Mouse (Mus musculus) liver, adult 2 months (tissue): ENCODE measurements at regions not wholly inside any gene's neighbourhood (a gene's known extent, or its start where the extent isn't known, plus 50 kb on each side); places are given as distances from the start of the nearest gene placed in this dataset.
A peak's percentile ranks its signal among the peaks of the same experiment; 100 is the strongest.

Experiments
- DNase-seq: peaks from one replicate; pipeline ENCODE4 v3.0.0-alpha.2; 2011; ENCODE audit warnings: low read depth, low spot score; ENCODE audit errors: extremely low read depth
- H3K27ac ChIP-seq: fragments of 200-500 bp; replicated peaks from 2 replicates; pipeline ENCODE4 v1.5.1; 2012; ENCODE audit warnings: low read depth, mild to moderate bottlenecking, control low read depth, inconsistent platforms, low read length; ENCODE audit not compliant: insufficient read depth
- H3K27me3 ChIP-seq: fragments of 200-500 bp; 2 replicates; pipeline ENCODE4 v1.6.1; 2012; ENCODE audit warnings: mild to moderate bottlenecking, moderate library complexity, low read length, inconsistent platforms; ENCODE audit not compliant: control insufficient read depth, insufficient read depth
- H3K36me3 ChIP-seq: fragments of 200-500 bp; 2 replicates; pipeline ENCODE4 v1.6.1; 2012; ENCODE audit warnings: low read length, inconsistent platforms; ENCODE audit not compliant: control insufficient read depth, insufficient read depth
- H3K4me1 ChIP-seq: fragments of 200-500 bp; 2 replicates; pipeline ENCODE4 v1.6.1; 2011; ENCODE audit warnings: low read length; ENCODE audit not compliant: control insufficient read depth, insufficient read depth
- H3K4me3 ChIP-seq: fragments of 200-500 bp; 2 replicates; pipeline ENCODE4 v1.5.1; 2011; ENCODE audit warnings: low read depth, mild to moderate bottlenecking, control low read depth, low read length, moderate library complexity; ENCODE audit not compliant: insufficient read depth
- H3K79me2 ChIP-seq: fragments of 200-500 bp; 2 replicates; pipeline ENCODE4 v1.6.1; 2012; ENCODE audit warnings: inconsistent platforms, mild to moderate bottlenecking, low read length, moderate library complexity; ENCODE audit not compliant: control insufficient read depth, insufficient read depth
- H3K9ac ChIP-seq: fragments of 200-500 bp; 2 replicates; pipeline ENCODE4 v1.6.1; 2012; ENCODE audit warnings: low read depth, mild to moderate bottlenecking, control low read depth, inconsistent platforms, low read length
- CTCF ChIP-seq: fragments of 200-500 bp; IDR thresholded peaks from 2 replicates; pipeline ENCODE4 v1.5.1; 2011; ENCODE audit warnings: low read depth, low read length, control low read depth
- POLR2A ChIP-seq: fragments of 200-500 bp; IDR thresholded peaks from 2 replicates; pipeline ENCODE4 v1.6.1; 2011; ENCODE audit warnings: low read length, control low read depth; ENCODE audit not compliant: insufficient read depth; ENCODE audit errors: extremely low read depth
- WGBS: fragments of 180-500 bp; shearing (Covaris S2); methylation state at CpG from one replicate; pipeline ENCODE4 v1.1.7; 2018; 5-methylcytosine and 5-hydroxymethylcytosine counted together

DNA sequence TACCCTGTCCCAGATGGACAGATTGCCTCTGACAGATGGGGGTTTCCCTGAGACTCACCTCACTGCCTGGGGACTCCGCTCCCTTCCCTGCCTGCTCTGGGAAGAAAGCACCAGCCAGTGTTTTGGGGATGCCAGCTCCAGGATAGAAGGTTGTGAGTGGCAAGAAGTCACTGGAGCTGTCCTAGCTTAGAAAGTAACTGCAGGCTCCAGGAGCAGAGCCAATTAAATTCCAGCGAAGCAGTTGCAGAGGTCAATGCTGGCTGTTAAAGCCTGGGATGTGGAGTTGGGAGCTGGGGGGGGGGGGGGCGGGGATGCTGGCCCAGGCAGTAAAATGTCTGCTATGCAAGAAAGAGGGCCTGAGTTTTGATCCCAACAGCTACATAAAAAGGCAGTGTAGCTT lies 69.3 kb upstream of the Prdm11 start:
- Histone ChIP-seq H3K4me3 (no peak overlapping the region), H3K36me3 (no peaks in the 10 kb centered on the region), H3K4me1 (no peaks in the 10 kb centered on the region), H3K27me3 (peaks cover 4% of the 10 kb centered on the region; the same call in 1 of the 2 replicates), H3K27ac (no peak overlapping the region), H3K9ac (no peak overlapping the region), H3K79me2 (no peaks in the 10 kb centered on the region)
- no peak for TF ChIP-seq POLR2A
- TF ChIP-seq CTCF: no peak
- DNase-seq: peak; percentile 3
- WGBS: 71% methylated on average over 2 of the region's 3 CpGs

- H3K27ac ChIP-seq: no peak overlapping the region
- no peak overlapping the region for H3K4me3 ChIP-seq
- DNase-seq: no peak
- no peaks in the 10 kb centered on the region for H3K4me1 ChIP-seq
- 78% methylated on average over 7 of the region's 7 CpGs for WGBS
- H3K79me2 ChIP-seq: no peaks in the 10 kb centered on the region
- H3K36me3 ChIP-seq: no peaks in the 10 kb centered on the region
- TF ChIP-seq CTCF (no peak), POLR2A (no peak)
- H3K9ac ChIP-seq: no peak overlapping the region
- H3K27me3 ChIP-seq: peaks cover 4% of the 10 kb centered on the region; the same call in 1 of the 2 replicates
Measured at GRCm38 (mm10) chr2:93113929-93114328, 68.0 kb upstream of the Prdm11 start.

- no peak for TF ChIP-seq CTCF
- no peak for TF ChIP-seq POLR2A
- no peak overlapping the region for H3K9ac ChIP-seq
- 16% methylated on average over 7 of the region's 7 CpGs for WGBS
- H3K79me2 ChIP-seq: no peaks in the 10 kb centered on the region
- peaks cover 4% of the 10 kb centered on the region; the same call in 1 of the 2 replicates for H3K27me3 ChIP-seq
- H3K4me3 ChIP-seq: no peak overlapping the region
- no peak for DNase-seq
- H3K4me1 ChIP-seq: no peaks in the 10 kb centered on the region
- H3K36me3 ChIP-seq: no peaks in the 10 kb centered on the region
- no peak overlapping the region for H3K27ac ChIP-seq
Measured at GRCm38 (mm10) chr2:93112320-93112719, 66.4 kb upstream of the Prdm11 start.

- no peaks in the 10 kb centered on the region for H3K36me3 ChIP-seq
- H3K79me2 ChIP-seq: no peaks in the 10 kb centered on the region
- H3K27ac ChIP-seq: no peak overlapping the region
- peaks cover 4% of the 10 kb centered on the region; the same call in 1 of the 2 replicates for H3K27me3 ChIP-seq
- no peak for DNase-seq
- H3K9ac ChIP-seq: no peak overlapping the region
- H3K4me1 ChIP-seq: no peaks in the 10 kb centered on the region
- H3K4me3 ChIP-seq: no peak overlapping the region
- 76% methylated on average over 5 of the region's 5 CpGs for WGBS
- TF ChIP-seq CTCF (no peak), POLR2A (no peak)
Measured at GRCm38 (mm10) chr2:93110898-93111297, 64.9 kb upstream of the Prdm11 start.

DNA sequence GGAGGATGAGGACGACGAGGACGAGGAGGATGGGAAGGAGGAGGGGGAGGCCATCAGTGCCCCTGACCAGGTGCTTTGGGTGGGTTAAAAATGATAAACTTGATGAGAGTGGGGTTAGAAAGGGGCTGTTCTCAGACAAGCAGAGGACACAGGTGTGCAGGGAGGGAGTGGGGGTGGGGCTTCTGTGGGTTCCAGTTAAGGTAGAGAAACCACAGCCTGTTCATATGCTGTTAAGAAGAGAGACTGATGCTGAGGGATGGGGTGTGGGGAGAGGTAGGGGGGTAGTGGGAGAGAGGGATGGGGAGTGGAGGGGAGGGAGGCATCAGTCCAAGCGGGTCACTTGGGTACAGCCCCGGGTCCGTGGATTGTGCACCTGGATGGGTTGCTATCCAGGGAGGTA lies 60.6 kb upstream of the Prdm11 start:
- no peak for DNase-seq
- Histone ChIP-seq H3K27ac (no peak overlapping the region), H3K27me3 (peaks cover 4% of the 10 kb centered on the region; the same call in 1 of the 2 replicates), H3K79me2 (no peaks in the 10 kb centered on the region), H3K4me1 (no peaks in the 10 kb centered on the region), H3K36me3 (no peaks in the 10 kb centered on the region), H3K4me3 (no peak overlapping the region), H3K9ac (no peak overlapping the region)
- 61% methylated on average over 6 of the region's 6 CpGs for WGBS
- TF ChIP-seq POLR2A: no peak

DNA sequence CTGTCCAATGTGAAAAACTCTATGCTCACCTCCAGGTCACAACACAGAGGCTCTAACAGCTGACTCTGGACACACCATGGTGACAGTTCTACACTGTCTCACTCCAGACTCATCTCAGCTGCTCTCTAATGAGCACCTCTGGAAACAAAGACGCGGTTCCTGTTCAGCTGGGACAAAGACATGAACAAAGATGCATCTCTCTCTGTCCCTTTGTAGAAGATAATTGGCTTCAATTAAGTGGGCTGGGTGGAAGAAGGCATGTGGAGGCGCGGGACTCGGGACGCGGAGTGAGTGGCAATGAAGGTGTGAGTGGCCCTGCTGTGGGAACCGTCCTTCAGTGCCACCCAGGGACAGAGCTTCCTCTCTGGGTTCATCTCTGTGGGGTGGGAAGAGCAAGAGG lies 56.0 kb upstream of the Prdm11 start:
- 94% methylated on average over 8 of the region's 8 CpGs for WGBS
- TF ChIP-seq CTCF (no peak), POLR2A (no peak)
- H3K36me3 ChIP-seq: no peaks in the 10 kb centered on the region
- no peak overlapping the region for H3K9ac ChIP-seq
- no peaks in the 10 kb centered on the region for H3K4me1 ChIP-seq
- H3K4me3 ChIP-seq: no peak overlapping the region
- no peak for DNase-seq
- H3K27ac ChIP-seq: no peak overlapping the region
- H3K27me3 ChIP-seq: no peaks in the 10 kb centered on the region
- H3K79me2 ChIP-seq: no peaks in the 10 kb centered on the region
